ENCODE assay signal across 19 mouse cellular contexts in the genomic region with DNA sequence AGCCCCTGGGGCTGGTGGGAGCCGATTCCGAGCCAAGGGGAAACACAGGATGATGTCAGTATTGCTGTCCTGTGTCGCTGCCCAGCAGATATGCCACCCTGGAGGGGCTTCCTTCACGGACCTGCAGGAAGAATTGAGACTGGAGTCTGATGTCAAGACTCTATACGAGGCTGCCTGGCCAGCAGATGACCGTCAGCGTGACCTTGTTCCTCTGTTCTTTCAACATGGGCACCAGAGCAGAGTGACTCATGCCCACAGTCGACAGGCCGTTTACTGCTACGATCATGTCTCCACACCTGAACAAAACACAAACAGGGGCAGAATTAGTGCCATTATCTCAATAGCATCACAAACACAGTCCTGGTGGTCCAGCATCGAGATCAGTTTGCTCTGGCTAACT.
"Had no signal": no experiment of that assay in that cellular context is flagged by ENCODE, and none has a peak within 500 bp of the region (broad histone marks: within the 10 kb centered on the region; RNA-seq: fewer than 3 reads in every experiment).

No protein-coding gene starts in this region.

- H3K9me3 ChIP-seq: midbrain, embryonic 10.5 days; midbrain, embryonic 12.5 days; neural tube, embryonic 13.5 days; neural tube, embryonic 15.5 days; stomach, embryonic 15.5 days had no signal

- H3K4me1 ChIP-seq: midbrain, embryonic 10.5 days; stomach, embryonic 15.5 days had no signal

- H3K27me3 ChIP-seq: midbrain, embryonic 12.5 days; neural tube, embryonic 13.5 days; neural tube, embryonic 15.5 days; stomach, embryonic 15.5 days had no signal

- H3K36me3 ChIP-seq: neural tube, embryonic 15.5 days had no signal

- H3K27ac ChIP-seq: midbrain, embryonic 10.5 days; midbrain, embryonic 12.5 days; neural tube, embryonic 13.5 days; neural tube, embryonic 15.5 days; stomach, embryonic 15.5 days; stomach, postnatal 0 days had no signal

- H3K4me2 ChIP-seq: lung, embryonic 14.5 days; midbrain, embryonic 12.5 days; neural tube, embryonic 13.5 days; neural tube, embryonic 15.5 days; stomach, embryonic 15.5 days had no signal

- H3K4me3 ChIP-seq: midbrain, embryonic 10.5 days; midbrain, embryonic 12.5 days; myocyte; neural tube, embryonic 13.5 days; neural tube, embryonic 15.5 days; stomach, embryonic 15.5 days had no signal

- ATAC-seq: midbrain, embryonic 16.5 days had no signal

- DNase-seq: lung, adult 18-20 months; lung, embryonic 14.5 days; lung, postnatal 10 days; lung, postnatal 4 days; midbrain, embryonic 14.5 days; retina, postnatal 1 day; right cerebral cortex, adult 18-20 months; right cerebral cortex, postnatal 25 days; thymus, adult 2 months; thymus, postnatal 14 days; thymus, postnatal 36 days had no signal

- H3K9ac ChIP-seq: lung, embryonic 14.5 days; midbrain, embryonic 12.5 days; neural tube, embryonic 13.5 days; neural tube, embryonic 15.5 days; stomach, embryonic 15.5 days had no signal
